Mouse (Mus musculus) forebrain, embryonic 15.5 days (tissue): ENCODE data around the gene Sept9. TPM values are rescaled to one million over a fixed set of nuclear protein-coding genes. Genes with fewer than 3 reads are reported as not detected.

ENCODE experiments used
- ATAC-seq: fragments of 200-750 bp; cut with Nextera tagmentation; replicated peaks from 2 replicates; pipeline ENCODE4 v1.8.0; 2017; ENCODE audit warnings: mild to moderate bottlenecking, moderate TSS enrichment, moderate library complexity
- H3K27ac ChIP-seq: fragments of 300-500 bp; sonication (generic); replicated peaks from 2 replicates; pipeline ENCODE4 v1.5.1; 2015; ENCODE audit warnings: mild to moderate bottlenecking, inconsistent platforms
- H3K27me3 ChIP-seq: fragments of 300-500 bp; sonication (generic); 2 replicates; pipeline ENCODE4 v1.6.1; 2015; ENCODE audit warnings: inconsistent platforms
- H3K36me3 ChIP-seq: fragments of 300-500 bp; sonication (generic); 2 replicates; pipeline ENCODE4 v1.6.1; 2015; ENCODE audit warnings: mild to moderate bottlenecking, inconsistent platforms
- H3K4me1 ChIP-seq: fragments of 300-500 bp; sonication (generic); 2 replicates; pipeline ENCODE4 v1.6.1; 2015; ENCODE audit warnings: inconsistent platforms
- H3K4me2 ChIP-seq: fragments of 300-500 bp; sonication (generic); replicated peaks from 2 replicates; pipeline ENCODE4 v1.6.1; 2015; ENCODE audit warnings: mild to moderate bottlenecking, inconsistent platforms
- H3K4me3 ChIP-seq: fragments of 300-500 bp; sonication (generic); 2 replicates; pipeline ENCODE4 v1.5.1; 2015; ENCODE audit warnings: mild to moderate bottlenecking, inconsistent platforms
- H3K9ac ChIP-seq: fragments of 300-500 bp; sonication (generic); replicated peaks from 2 replicates; pipeline ENCODE4 v1.6.1; 2015; ENCODE audit warnings: mild to moderate bottlenecking, inconsistent platforms
- H3K9me3 ChIP-seq: fragments of 300-500 bp; sonication (generic); 2 replicates; pipeline ENCODE4 v1.6.1; 2016; ENCODE audit warnings: inconsistent platforms
- WGBS: fragments of 180-500 bp; shearing (Covaris S2); methylation state at CpG from one replicate; pipeline ENCODE4 v1.1.7; 2015; ENCODE audit warnings: mixed read lengths; 5-methylcytosine and 5-hydroxymethylcytosine counted together
- polyA plus RNA-seq: library from polyadenylated mRNA; unstranded; fragments of >200 nt; fragmentation: Nextera tagmentation; extraction: Ambion mirVana; gene quantifications from 2 replicates; pipeline ENCODE4 v1.2.1, GENCODE M21; 2015

Gene Sept9
- polyA plus RNA-seq = 126 and 128 TPM in 2 replicates

GRCm38 (mm10) chr11:117199282-117200175 lies at the start of gene Sept9:
TSS of gene Sept9 (plus strand) at chr11:117199661.
- Histone ChIP-seq H3K27ac (no peak within 1 kb of the TSS), H3K4me2 (peak within 1 kb of the TSS; percentile 51), H3K9ac (peak within 1 kb of the TSS; percentile 17; the same call in 1 of the 2 replicates), H3K4me1 (peaks cover 10% of the 10 kb centered on the region), H3K27me3 (peaks cover 22% of the 10 kb centered on the region; the same call in 1 of the 2 replicates), H3K4me3 (peak within 1 kb of the TSS; percentile 33), H3K9me3 (no peaks in the 10 kb centered on the region), H3K36me3 (no peaks in the 10 kb centered on the region)
- ATAC-seq = no peak
- WGBS = under 1% methylated on average over 70 of the region's 70 CpGs

GRCm38 (mm10) chr11:117150467-117150966 lies 48.9 kb upstream of the Sept9 start:
- Histone ChIP-seq H3K27me3 (no peaks in the 10 kb centered on the region), H3K27ac (no peak overlapping the region), H3K4me2 (no peak overlapping the region), H3K9me3 (no peaks in the 10 kb centered on the region), H3K4me1 (no peaks in the 10 kb centered on the region), H3K9ac (no peak overlapping the region), H3K36me3 (peaks cover 85% of the 10 kb centered on the region), H3K4me3 (no peak overlapping the region)
- WGBS = 82% methylated on average over 9 of the region's 9 CpGs
- no peak for ATAC-seq

GRCm38 (mm10) chr11:117151461-117151860 lies 48.0 kb upstream of the Sept9 start:
- Histone ChIP-seq H3K36me3 (peaks cover 84% of the 10 kb centered on the region), H3K9me3 (no peaks in the 10 kb centered on the region), H3K4me1 (peaks cover 8% of the 10 kb centered on the region; the same call in 1 of the 2 replicates), H3K4me2 (no peak overlapping the region), H3K9ac (no peak overlapping the region), H3K27ac (no peak overlapping the region), H3K27me3 (no peaks in the 10 kb centered on the region), H3K4me3 (no peak overlapping the region)
- WGBS = 88% methylated on average over 7 of the region's 7 CpGs
- no peak for ATAC-seq

GRCm38 (mm10) chr11:117152541-117152940 lies 46.9 kb upstream of the Sept9 start:
- no peaks in the 10 kb centered on the region for H3K9me3 ChIP-seq
- no peak overlapping the region for H3K27ac ChIP-seq
- H3K36me3 ChIP-seq = peaks cover 81% of the 10 kb centered on the region
- H3K4me1 ChIP-seq = peaks cover 8% of the 10 kb centered on the region; the same call in 1 of the 2 replicates
- 87% methylated on average over 6 of the region's 6 CpGs for WGBS
- H3K4me2 ChIP-seq = no peak overlapping the region
- H3K9ac ChIP-seq = no peak overlapping the region
- no peak for ATAC-seq
- H3K4me3 ChIP-seq = no peak overlapping the region
- H3K27me3 ChIP-seq = no peaks in the 10 kb centered on the region

- no peaks in the 10 kb centered on the region for H3K9me3 ChIP-seq
- peaks cover 75% of the 10 kb centered on the region for H3K36me3 ChIP-seq
- no peaks in the 10 kb centered on the region for H3K27me3 ChIP-seq
- H3K4me3 ChIP-seq = no peak overlapping the region
- no peak overlapping the region for H3K27ac ChIP-seq
- WGBS = 68% methylated on average over 9 of the region's 9 CpGs
- no peak overlapping the region for H3K9ac ChIP-seq
- ATAC-seq = no peak
- no peak overlapping the region for H3K4me2 ChIP-seq
- peaks cover 16% of the 10 kb centered on the region for H3K4me1 ChIP-seq
Observed at GRCm38 (mm10) chr11:117153553-117153952, 45.9 kb upstream of the Sept9 start.

- Histone ChIP-seq H3K4me3 (no peak overlapping the region), H3K36me3 (peaks cover 71% of the 10 kb centered on the region), H3K4me2 (no peak overlapping the region), H3K4me1 (peaks cover 22% of the 10 kb centered on the region), H3K27me3 (no peaks in the 10 kb centered on the region), H3K9ac (no peak overlapping the region), H3K9me3 (no peaks in the 10 kb centered on the region), H3K27ac (no peak overlapping the region)
- 53% methylated on average over 7 of the region's 7 CpGs for WGBS
- no peak for ATAC-seq
Observed at GRCm38 (mm10) chr11:117154088-117154815, 45.2 kb upstream of the Sept9 start.

- peak; percentile 34; the same call in 1 of the 2 replicates for ATAC-seq
- Histone ChIP-seq H3K4me2 (no peak overlapping the region), H3K9ac (no peak overlapping the region), H3K4me3 (no peak overlapping the region), H3K4me1 (peaks cover 31% of the 10 kb centered on the region), H3K27ac (no peak overlapping the region), H3K36me3 (peaks cover 51% of the 10 kb centered on the region), H3K27me3 (no peaks in the 10 kb centered on the region), H3K9me3 (no peaks in the 10 kb centered on the region)
- WGBS = 5% methylated on average over 13 of the region's 15 CpGs
Observed at GRCm38 (mm10) chr11:117156725-117157124, 42.7 kb upstream of the Sept9 start.

GRCm38 (mm10) chr11:117158343-117158742 lies 41.1 kb upstream of the Sept9 start:
- Histone ChIP-seq H3K27ac (peak overlapping the region; percentile 48), H3K4me2 (no peak overlapping the region), H3K9ac (no peak overlapping the region)

GRCm38 (mm10) chr11:117159257-117159945 lies 40.1 kb upstream of the Sept9 start:
- no peak for ATAC-seq
- H3K9me3 ChIP-seq = no peaks in the 10 kb centered on the region
- no peak overlapping the region for H3K4me3 ChIP-seq
- peaks cover 31% of the 10 kb centered on the region for H3K4me1 ChIP-seq
- no peak overlapping the region for H3K9ac ChIP-seq
- H3K36me3 ChIP-seq = peaks cover 34% of the 10 kb centered on the region
- 76% methylated on average over 13 of the region's 13 CpGs for WGBS
- no peak overlapping the region; the same call in 1 of the 2 replicates for H3K27ac ChIP-seq
- no peak overlapping the region for H3K4me2 ChIP-seq
- no peaks in the 10 kb centered on the region for H3K27me3 ChIP-seq

More at GRCm38 (mm10) chr11:117158343-117158742, 41.1 kb upstream of the Sept9 start:
- 45% methylated on average over 11 of the region's 11 CpGs for WGBS
- no peaks in the 10 kb centered on the region for H3K9me3 ChIP-seq
- H3K36me3 ChIP-seq = peaks cover 39% of the 10 kb centered on the region
- H3K4me3 ChIP-seq = no peak overlapping the region
- ATAC-seq = 0 out of 2 replicates have a peak, but pooled peaks have one; percentile 36
- H3K4me1 ChIP-seq = peaks cover 31% of the 10 kb centered on the region
- H3K27me3 ChIP-seq = no peaks in the 10 kb centered on the region

GRCm38 (mm10) chr11:117159946-117160307 lies 39.5 kb upstream of the Sept9 start:
- Histone ChIP-seq H3K27ac (no peak overlapping the region; the same call in 1 of the 2 replicates), H3K4me1 (peaks cover 31% of the 10 kb centered on the region), H3K36me3 (peaks cover 30% of the 10 kb centered on the region), H3K4me3 (no peak overlapping the region), H3K9ac (no peak overlapping the region), H3K9me3 (no peaks in the 10 kb centered on the region), H3K4me2 (no peak overlapping the region), H3K27me3 (no peaks in the 10 kb centered on the region)
- 44% methylated on average over 5 of the region's 5 CpGs for WGBS
- no peak for ATAC-seq

GRCm38 (mm10) chr11:117160791-117161190 lies 38.7 kb upstream of the Sept9 start:
- H3K9ac ChIP-seq = no peak overlapping the region
- no peak overlapping the region for H3K4me3 ChIP-seq
- WGBS = 95% methylated on average over 12 of the region's 12 CpGs
- no peak overlapping the region for H3K27ac ChIP-seq
- no peak for ATAC-seq
- H3K36me3 ChIP-seq = peaks cover 23% of the 10 kb centered on the region
- no peaks in the 10 kb centered on the region for H3K27me3 ChIP-seq
- no peak overlapping the region for H3K4me2 ChIP-seq
- H3K4me1 ChIP-seq = peaks cover 29% of the 10 kb centered on the region
- no peaks in the 10 kb centered on the region for H3K9me3 ChIP-seq
